Mouse (Mus musculus) embryonic facial prominence, embryonic 10.5 days (tissue): ENCODE measurements around the gene S1pr2. TPM values are rescaled to one million over a fixed set of nuclear protein-coding genes. Genes with fewer than 3 reads are reported as not detected.

Source experiments
- DNase-seq: peaks from one replicate; pipeline ENCODE4 v3.0.0-alpha.2; 2017; ENCODE audit warnings: low spot score
- H3K27ac ChIP-seq: fragments of 300-500 bp; sonication (generic); replicated peaks from 2 replicates; pipeline ENCODE4 v1.5.1; 2016; ENCODE audit warnings: mild to moderate bottlenecking
- H3K27me3 ChIP-seq: fragments of 300-500 bp; sonication (generic); replicated peaks from 2 replicates; pipeline ENCODE4 v1.6.1; 2016; ENCODE audit warnings: low read depth, mild to moderate bottlenecking; ENCODE audit not compliant: poor library complexity, severe bottlenecking
- H3K36me3 ChIP-seq: fragments of 300-500 bp; sonication (generic); replicated peaks from 2 replicates; pipeline ENCODE4 v1.6.1; 2016; ENCODE audit warnings: mild to moderate bottlenecking, moderate library complexity
- H3K4me1 ChIP-seq: fragments of 300-500 bp; sonication (generic); 2 replicates; pipeline ENCODE4 v1.6.1; 2016
- H3K4me3 ChIP-seq: fragments of 300-500 bp; sonication (generic); 2 replicates; pipeline ENCODE4 v1.5.1; 2016; ENCODE audit warnings: mild to moderate bottlenecking, moderate library complexity
- H3K9me3 ChIP-seq: fragments of 300-500 bp; sonication (generic); 2 replicates; pipeline ENCODE4 v1.6.1; 2016; ENCODE audit warnings: mild to moderate bottlenecking
- WGBS: fragments of 180-500 bp; shearing (Covaris S2); methylation state at CpG from one replicate; pipeline ENCODE4 v1.1.7; 2016; 5-methylcytosine and 5-hydroxymethylcytosine counted together
- polyA plus RNA-seq: library from polyadenylated mRNA; unstranded; fragments of >200 nt; fragmentation: Nextera tagmentation; extraction: Ambion mirVana; gene quantifications from 2 replicates; pipeline ENCODE4 v1.2.1, GENCODE M21; 2016

Gene S1pr2
- polyA plus RNA-seq, 1 experiment from 2014 or later = 42.8 TPM

DNA sequence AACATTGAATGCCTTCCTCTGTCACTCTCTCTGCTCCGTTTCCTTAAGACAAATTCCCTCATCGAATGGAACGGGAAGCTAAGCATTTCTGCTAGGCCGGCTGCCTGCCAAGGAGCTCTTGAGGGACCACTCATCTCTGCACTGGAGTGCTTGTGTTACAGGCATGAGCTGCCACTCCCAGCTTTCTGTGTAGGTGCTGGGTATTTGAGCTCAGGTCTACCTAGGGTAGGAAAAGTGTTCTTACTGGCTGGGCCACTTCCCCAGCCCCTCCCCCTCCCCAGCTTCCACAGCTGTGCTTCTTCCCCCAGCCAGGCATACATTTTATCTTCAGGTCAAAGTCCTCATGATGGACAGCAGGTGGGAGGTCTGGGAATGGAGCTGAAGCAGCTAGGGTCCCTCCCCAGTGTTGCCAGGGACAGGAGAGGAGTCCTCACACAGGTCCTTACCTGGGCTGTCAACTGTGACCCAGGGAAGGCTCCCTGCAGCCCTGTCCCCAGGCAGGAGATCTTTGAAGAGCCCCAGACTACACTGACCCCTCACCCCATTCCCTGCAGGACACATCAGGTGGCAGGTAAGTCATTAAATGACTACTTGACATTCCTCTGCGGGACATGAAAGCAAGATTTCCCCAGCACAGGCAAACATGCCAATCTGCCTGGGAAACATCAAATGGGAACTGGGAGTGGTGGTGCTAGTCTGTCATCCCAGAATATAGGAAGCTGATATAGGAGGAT lies 16.8 kb upstream of the S1pr2 start:
- Histone ChIP-seq H3K4me3 (no peak overlapping the region), H3K27ac (no peak overlapping the region), H3K4me1 (peaks cover 14% of the 10 kb centered on the region), H3K9me3 (no peaks in the 10 kb centered on the region), H3K36me3 (no peaks in the 10 kb centered on the region), H3K27me3 (peaks cover 10% of the 10 kb centered on the region; the same call in 1 of the 2 replicates)
- no peak for DNase-seq
- 56% methylated on average over 5 of the region's 5 CpGs for WGBS

DNA sequence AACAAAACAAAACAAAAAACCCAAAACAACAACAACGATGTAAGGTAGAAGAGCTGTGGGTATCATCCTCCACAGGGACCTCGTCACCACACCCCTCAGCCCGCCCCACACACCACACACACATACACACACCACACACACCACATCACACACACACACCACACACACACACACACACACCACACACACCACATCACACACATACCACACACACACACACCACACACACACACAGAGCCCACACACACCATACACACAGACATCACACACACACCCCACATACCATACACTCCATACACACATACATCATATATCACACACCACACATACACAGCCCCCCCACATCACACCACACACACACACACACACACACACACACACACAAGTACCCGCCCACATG lies 15.0 kb upstream of the S1pr2 start:
- H3K27me3 ChIP-seq = peaks cover 15% of the 10 kb centered on the region; the same call in 1 of the 2 replicates
- no peaks in the 10 kb centered on the region for H3K36me3 ChIP-seq
- no peak overlapping the region for H3K4me3 ChIP-seq
- no peaks in the 10 kb centered on the region for H3K9me3 ChIP-seq
- 89% methylated on average over 4 of the region's 4 CpGs for WGBS
- no peak overlapping the region for H3K27ac ChIP-seq
- peaks cover 14% of the 10 kb centered on the region for H3K4me1 ChIP-seq
- no peak for DNase-seq

DNA sequence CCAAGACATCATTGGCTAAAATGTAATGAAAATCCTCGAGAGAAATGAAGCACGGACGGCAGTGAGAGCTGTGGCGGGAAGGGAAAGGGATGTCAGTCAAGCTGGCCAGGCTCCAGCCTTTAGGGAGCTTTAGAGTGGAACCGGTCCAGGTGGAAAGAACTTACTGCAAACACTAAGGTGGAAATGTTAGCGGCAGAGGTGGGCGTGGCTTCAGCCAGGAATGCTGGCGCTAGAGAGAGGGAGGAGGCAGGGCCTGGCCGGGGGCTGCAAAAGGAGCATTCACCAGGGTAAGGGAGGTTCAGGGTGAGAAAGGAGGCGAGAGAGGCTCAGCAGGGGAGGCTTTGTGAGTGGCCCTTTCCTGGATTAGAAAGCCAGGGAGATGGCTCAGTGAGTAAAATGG lies 14.3 kb upstream of the S1pr2 start:
- peak; percentile 73 for DNase-seq
- Histone ChIP-seq H3K9me3 (no peaks in the 10 kb centered on the region), H3K36me3 (no peaks in the 10 kb centered on the region), H3K27ac (peak overlapping the region; percentile 48), H3K4me3 (peak overlapping the region; percentile 40), H3K27me3 (peaks cover 15% of the 10 kb centered on the region; the same call in 1 of the 2 replicates), H3K4me1 (peaks cover 14% of the 10 kb centered on the region)
- WGBS = 2% methylated on average over 10 of the region's 10 CpGs

DNA sequence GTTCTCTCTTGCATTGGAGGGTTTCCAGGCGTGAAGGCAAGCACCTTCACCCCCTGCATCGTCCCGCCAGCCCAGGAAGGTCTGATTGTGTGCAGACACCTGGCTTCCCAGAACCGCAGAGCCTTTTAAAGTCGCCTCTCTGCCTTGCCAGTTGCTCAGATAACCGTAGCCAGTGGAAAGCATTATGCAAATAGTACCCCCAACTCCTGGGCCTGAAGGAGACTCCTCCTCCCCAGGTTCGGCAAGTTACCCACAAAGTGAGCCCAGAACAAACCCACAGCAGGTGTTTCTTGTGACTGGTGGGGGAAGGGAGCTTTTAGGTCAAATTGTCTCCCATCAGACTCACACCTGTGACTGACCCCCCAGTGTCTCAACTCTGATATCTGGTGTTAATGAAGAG lies 11.4 kb upstream of the S1pr2 start:
- H3K36me3 ChIP-seq = no peaks in the 10 kb centered on the region
- peaks cover 15% of the 10 kb centered on the region; the same call in 1 of the 2 replicates for H3K27me3 ChIP-seq
- no peak for DNase-seq
- no peak overlapping the region for H3K27ac ChIP-seq
- no peak overlapping the region for H3K4me3 ChIP-seq
- peaks cover 16% of the 10 kb centered on the region for H3K4me1 ChIP-seq
- 23% methylated on average over 7 of the region's 7 CpGs for WGBS
- no peaks in the 10 kb centered on the region for H3K9me3 ChIP-seq

DNA sequence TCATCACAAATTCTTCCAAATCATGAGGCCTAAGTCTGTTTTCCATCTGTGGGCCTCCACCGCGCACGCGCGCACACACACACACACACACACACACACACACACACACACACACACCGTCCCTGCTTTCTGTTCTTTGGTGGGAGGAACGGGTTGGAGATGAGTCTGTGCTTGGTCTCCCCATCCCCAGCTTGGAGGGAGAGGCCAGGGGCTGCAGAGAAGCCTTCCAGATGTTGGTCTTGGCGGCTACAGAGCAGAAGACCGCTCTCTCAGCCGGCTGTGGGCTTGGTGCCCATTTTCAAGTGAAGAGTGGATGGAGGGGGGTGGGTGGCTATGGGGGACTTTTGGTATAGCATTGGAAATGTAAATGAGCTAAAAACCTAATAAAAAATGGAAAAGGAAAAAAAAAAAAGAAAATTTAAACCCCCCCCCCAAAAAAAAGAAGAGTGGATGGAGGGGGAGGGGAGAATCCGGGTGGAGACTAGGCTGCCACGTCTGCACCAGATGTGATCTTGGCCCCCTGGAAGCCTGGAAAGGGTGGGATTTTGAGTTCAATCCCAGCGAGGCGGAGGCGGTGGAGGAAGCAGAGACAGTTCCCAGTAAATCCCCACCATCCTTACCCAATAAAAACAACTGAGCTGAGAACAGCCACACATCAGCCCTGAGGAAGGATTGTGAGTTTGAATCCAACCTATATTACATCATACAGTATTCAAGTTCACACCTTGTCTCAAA lies 10.5 kb upstream of the S1pr2 start:
- no peak overlapping the region for H3K4me3 ChIP-seq
- DNase-seq = no peak
- WGBS = 64% methylated on average over 15 of the region's 15 CpGs
- H3K4me1 ChIP-seq = peaks cover 24% of the 10 kb centered on the region
- no peak overlapping the region for H3K27ac ChIP-seq
- no peaks in the 10 kb centered on the region for H3K9me3 ChIP-seq
- peaks cover 15% of the 10 kb centered on the region; the same call in 1 of the 2 replicates for H3K27me3 ChIP-seq
- no peaks in the 10 kb centered on the region for H3K36me3 ChIP-seq

DNA sequence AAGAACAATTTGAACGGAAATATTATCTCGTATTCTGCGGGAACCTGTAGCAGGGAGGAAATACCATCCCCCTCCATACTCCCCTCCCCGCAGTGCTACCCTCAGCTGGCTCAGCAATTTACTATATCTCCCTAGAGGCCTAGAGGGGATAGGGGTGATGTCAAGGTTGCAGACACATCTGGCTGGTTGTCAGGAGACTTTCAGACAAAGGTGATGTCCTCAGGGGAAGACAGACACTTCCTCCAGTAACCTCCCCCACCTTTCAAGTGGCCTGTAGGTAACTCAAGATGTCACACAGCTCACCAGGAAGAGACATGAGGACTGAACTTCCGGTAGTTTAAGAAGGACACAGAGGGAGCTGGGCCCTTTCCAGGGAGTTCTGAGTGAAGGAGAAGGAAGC lies 6.6 kb upstream of the S1pr2 start:
- Histone ChIP-seq H3K27me3 (0 out of 2 replicates have a peak, but pooled peaks cover 4% of the 10 kb centered on the region), H3K4me1 (peaks cover 30% of the 10 kb centered on the region), H3K27ac (0 out of 2 replicates have a peak overlapping the region, but pooled peaks have one; percentile 26), H3K4me3 (no peak overlapping the region), H3K9me3 (no peaks in the 10 kb centered on the region), H3K36me3 (no peaks in the 10 kb centered on the region)
- 38% methylated on average over 5 of the region's 5 CpGs for WGBS
- DNase-seq = no peak

DNA sequence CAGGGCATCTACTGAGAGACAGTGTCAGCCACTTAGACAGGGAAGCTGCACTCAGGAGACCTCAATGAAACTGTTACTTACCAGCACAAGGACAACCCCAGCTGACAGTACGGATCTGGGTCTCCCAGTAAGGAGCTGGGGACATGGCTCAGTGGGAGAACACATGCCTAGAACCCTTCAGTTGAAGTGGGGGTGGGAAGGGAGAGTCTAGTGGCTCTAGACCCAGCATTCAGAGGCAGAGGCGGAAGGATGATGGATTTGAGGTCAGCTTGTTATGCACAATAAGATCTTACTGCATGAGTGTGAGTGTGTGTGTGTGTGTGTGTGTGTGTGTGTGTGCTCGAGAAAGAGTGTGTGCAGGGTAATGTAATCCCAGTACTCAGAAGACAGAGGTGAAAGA lies 5.6 kb upstream of the S1pr2 start:
- H3K27ac ChIP-seq = no peak overlapping the region
- no peaks in the 10 kb centered on the region for H3K27me3 ChIP-seq
- H3K36me3 ChIP-seq = no peaks in the 10 kb centered on the region
- DNase-seq = no peak
- no peaks in the 10 kb centered on the region for H3K9me3 ChIP-seq
- no peak overlapping the region for H3K4me3 ChIP-seq
- 76% methylated on average over 3 of the region's 3 CpGs for WGBS
- H3K4me1 ChIP-seq = peaks cover 35% of the 10 kb centered on the region

DNA sequence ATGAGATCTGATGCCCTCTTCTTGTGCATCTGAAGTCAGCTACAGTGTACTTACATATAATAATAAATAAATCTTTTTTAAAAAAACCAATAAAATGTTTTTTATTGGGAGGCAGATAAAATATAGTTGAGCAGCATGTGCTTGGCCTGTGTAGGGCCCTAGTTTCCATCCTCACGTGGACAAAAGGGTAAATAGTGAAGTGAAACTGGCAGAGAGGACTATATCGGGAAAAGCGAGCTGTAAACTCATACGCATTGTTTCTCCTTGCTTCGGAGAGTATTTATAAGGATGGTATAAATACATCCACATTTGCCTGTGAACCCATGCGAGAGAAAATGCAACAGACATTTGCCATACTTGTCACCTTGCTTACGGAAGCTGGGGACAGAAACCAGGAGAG lies 3.2 kb upstream of the S1pr2 start:
- no peak overlapping the region for H3K27ac ChIP-seq
- H3K9me3 ChIP-seq = no peaks in the 10 kb centered on the region
- 93% methylated on average over 7 of the region's 7 CpGs for WGBS
- H3K4me3 ChIP-seq = no peak overlapping the region
- peaks cover 59% of the 10 kb centered on the region for H3K4me1 ChIP-seq
- DNase-seq = no peak
- H3K36me3 ChIP-seq = no peaks in the 10 kb centered on the region
- H3K27me3 ChIP-seq = no peaks in the 10 kb centered on the region

DNA sequence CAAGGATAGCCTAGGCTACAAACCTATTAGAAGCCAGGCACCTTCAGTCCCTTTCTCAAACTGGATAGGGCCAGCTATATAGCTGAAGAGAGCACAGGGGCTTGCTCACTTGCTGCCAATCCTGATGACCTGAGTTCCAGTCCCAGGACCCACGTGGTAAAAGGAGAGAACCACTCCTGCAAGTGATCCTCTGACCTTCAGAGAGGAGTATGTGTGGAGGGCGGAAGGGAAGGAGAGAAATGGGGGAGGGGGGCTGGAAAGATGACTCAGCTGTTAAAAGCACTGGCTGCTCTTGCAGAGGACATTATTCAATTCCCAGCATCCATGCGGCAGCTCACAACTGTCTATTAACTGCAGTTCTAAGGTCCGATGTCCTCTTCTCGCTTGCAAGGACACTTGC lies 2.6 kb upstream of the S1pr2 start:
- Histone ChIP-seq H3K27ac (peak overlapping the region; percentile 37; the same call in 1 of the 2 replicates), H3K27me3 (no peaks in the 10 kb centered on the region), H3K9me3 (no peaks in the 10 kb centered on the region), H3K4me1 (peaks cover 64% of the 10 kb centered on the region), H3K36me3 (no peaks in the 10 kb centered on the region), H3K4me3 (no peak overlapping the region)
- no peak for DNase-seq
- 65% methylated on average over 5 of the region's 5 CpGs for WGBS

DNA sequence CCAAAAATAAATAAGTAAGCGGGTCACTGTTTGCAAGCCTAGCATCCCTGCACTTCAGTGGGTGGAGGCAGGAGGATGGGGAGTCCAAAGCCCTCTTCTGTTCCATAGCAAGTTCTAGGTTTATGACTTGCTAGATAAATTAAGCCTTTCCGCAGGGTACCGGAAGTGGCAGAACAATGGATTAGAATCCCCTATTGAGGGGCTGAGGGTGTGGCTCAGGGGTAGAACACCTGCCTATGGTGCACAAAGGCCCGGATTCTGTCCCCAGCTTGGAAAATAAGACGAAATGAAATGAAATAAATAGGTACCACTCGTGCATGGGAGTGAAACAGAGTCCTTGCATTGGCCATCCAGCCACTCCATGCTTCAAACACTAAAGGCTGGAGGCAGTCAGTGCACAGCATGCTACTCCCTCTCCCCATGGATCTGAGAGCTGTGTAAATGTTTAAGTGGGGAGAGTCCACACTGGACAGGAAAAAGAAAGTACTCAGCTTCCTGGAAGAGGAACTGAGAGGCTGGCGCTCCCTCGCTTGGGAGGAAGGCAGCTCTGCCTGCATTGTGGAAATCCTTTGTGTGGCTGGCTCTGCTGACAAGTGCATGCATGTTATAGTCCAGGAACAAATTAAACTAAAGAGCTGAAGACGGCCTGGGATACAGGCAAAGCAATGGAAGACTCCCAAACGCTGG lies 2.0 kb upstream of the S1pr2 start:
- no peak for DNase-seq
- Histone ChIP-seq H3K9me3 (no peaks in the 10 kb centered on the region), H3K27ac (peak overlapping the region; percentile 37; the same call in 1 of the 2 replicates), H3K36me3 (no peaks in the 10 kb centered on the region), H3K27me3 (no peaks in the 10 kb centered on the region), H3K4me3 (no peak overlapping the region), H3K4me1 (peaks cover 67% of the 10 kb centered on the region)
- WGBS = 63% methylated on average over 10 of the region's 10 CpGs

DNA sequence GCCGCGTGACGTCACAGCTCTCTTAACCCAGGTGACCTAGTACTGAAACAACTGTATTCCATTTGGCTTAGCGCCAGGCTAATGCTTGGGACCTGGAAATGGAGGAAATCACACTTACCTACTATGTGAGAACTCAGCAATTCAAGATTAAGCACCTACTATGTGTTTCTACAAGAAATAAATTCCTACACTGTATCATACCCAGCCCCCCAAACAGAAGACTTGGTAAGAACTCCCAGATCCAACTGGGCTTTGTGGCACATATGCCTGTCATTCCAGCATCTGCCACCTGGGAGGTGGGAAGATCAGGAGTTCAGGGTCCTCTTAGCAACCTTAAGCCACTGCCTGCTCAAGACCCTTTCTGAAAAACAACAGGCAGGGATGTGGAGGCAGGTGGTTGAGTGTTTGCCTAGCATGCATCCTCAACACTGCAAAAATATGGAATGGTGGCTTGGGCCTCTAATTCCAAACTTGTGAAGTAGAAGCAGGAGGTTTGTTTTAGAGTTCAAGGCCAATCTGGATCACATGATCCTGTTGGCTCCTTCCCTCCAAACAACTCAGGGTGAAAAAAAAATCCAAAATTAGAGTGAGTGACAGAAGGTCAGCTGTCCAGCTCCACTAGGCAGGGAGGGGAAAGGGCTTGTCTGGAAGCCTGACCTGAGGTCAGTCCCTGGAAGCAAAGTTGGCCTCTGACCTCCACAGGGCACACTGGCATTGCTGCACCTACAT lies 544 bp upstream of the S1pr2 start:
- H3K9me3 ChIP-seq = no peaks in the 10 kb centered on the region
- no peaks in the 10 kb centered on the region for H3K36me3 ChIP-seq
- 2% methylated on average over 4 of the region's 4 CpGs for WGBS
- peak; percentile 56 for DNase-seq
- peaks cover 68% of the 10 kb centered on the region for H3K4me1 ChIP-seq
- H3K4me3 ChIP-seq = peak overlapping the region; percentile 93
- H3K27me3 ChIP-seq = no peaks in the 10 kb centered on the region
- peak overlapping the region; percentile 98 for H3K27ac ChIP-seq
